Mouse (Mus musculus) G1E (cell line): ENCODE data around the gene Rara.

Source experiments
- CTCF ChIP-seq: IDR thresholded peaks from 2 replicates; pipeline ENCODE4 v1.5.1; 2012; ENCODE audit warnings: low read depth, low read length, inconsistent platforms, mixed read lengths
- GATA1 ChIP-seq: IDR thresholded peaks from 2 replicates; pipeline ENCODE4 v1.6.1; 2012; ENCODE audit warnings: borderline replicate concordance, low read length, inconsistent platforms, mixed read lengths
- POLR2AphosphoS5 ChIP-seq: IDR thresholded peaks from 2 replicates; pipeline ENCODE4 v1.6.1; 2012; ENCODE audit warnings: low read depth, low read length, inconsistent platforms; ENCODE audit not compliant: insufficient replicate concordance
- TAL1 ChIP-seq: conservative IDR thresholded peaks from 2 replicates; pipeline ENCODE4 v1.6.1; 2012; ENCODE audit warnings: low read depth, low read length, inconsistent platforms, mixed read lengths

DNA sequence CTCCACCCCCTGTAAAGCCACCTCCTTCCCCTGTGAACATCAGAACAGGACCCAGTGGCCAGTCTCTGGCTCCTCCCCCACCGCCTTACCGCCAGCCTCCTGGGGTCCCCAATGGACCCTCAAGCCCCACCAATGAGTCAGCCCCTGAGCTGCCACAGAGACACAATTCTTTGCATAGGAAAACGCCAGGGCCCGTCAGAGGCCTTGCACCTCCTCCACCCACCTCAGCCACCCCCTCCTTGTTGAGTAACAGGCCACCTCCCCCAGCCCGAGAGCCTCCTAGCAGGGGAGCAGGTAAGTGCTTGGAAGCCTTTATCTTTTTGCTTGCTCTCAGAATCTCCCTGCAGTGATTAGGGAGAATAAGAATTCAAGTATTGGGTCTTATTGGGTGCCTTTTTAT, 35.2 kb upstream of the Rara start:
- TF ChIP-seq TAL1 (no peak), CTCF (no peak), GATA1 (no peak), POLR2AphosphoS5 (no peak)
